Mouse (Mus musculus) midbrain, embryonic 16.5 days (tissue): ENCODE data around the gene Lamtor2. TPM values are rescaled to one million over a fixed set of nuclear protein-coding genes. Genes with fewer than 3 reads are reported as not detected.

Experiments
- ATAC-seq: fragments of 200-750 bp; cut with Nextera tagmentation; 2 replicates; pipeline ENCODE4 v1.8.0; 2017; ENCODE audit warnings: moderate TSS enrichment
- H3K27ac ChIP-seq: fragments of 300-500 bp; sonication (generic); 2 replicates; pipeline ENCODE4 v1.5.1; 2014; ENCODE audit warnings: mild to moderate bottlenecking, low read length, mixed read lengths
- H3K27me3 ChIP-seq: fragments of 300-500 bp; sonication (generic); 2 replicates; pipeline ENCODE4 v1.6.1; 2014; ENCODE audit warnings: low read depth, low read length, mixed read lengths; ENCODE audit not compliant: control insufficient read depth, insufficient read depth
- H3K36me3 ChIP-seq: fragments of 300-500 bp; sonication (generic); 2 replicates; pipeline ENCODE4 v1.6.1; 2014; ENCODE audit warnings: mild to moderate bottlenecking, low read length, moderate library complexity, mixed read lengths; ENCODE audit not compliant: control insufficient read depth, insufficient read depth
- H3K4me1 ChIP-seq: fragments of 300-500 bp; sonication (generic); 2 replicates; pipeline ENCODE4 v1.6.1; 2014; ENCODE audit warnings: mild to moderate bottlenecking, low read length, mixed read lengths; ENCODE audit not compliant: control insufficient read depth, insufficient read depth
- H3K4me2 ChIP-seq: fragments of 300-500 bp; sonication (generic); 2 replicates; pipeline ENCODE4 v1.6.1; 2014; ENCODE audit warnings: mild to moderate bottlenecking, low read length, mixed read lengths
- H3K4me3 ChIP-seq: fragments of 300-500 bp; sonication (generic); 2 replicates; pipeline ENCODE4 v1.5.1; 2014; ENCODE audit warnings: low read depth, mild to moderate bottlenecking, low read length, moderate library complexity, mixed read lengths
- H3K9ac ChIP-seq: fragments of 300-500 bp; sonication (generic); 2 replicates; pipeline ENCODE4 v1.6.1; 2014; ENCODE audit warnings: low read depth, low read length, mixed read lengths
- H3K9me3 ChIP-seq: fragments of 300-500 bp; sonication (generic); replicated peaks from 2 replicates; pipeline ENCODE4 v1.6.1; 2014; ENCODE audit warnings: mild to moderate bottlenecking, low read length, mixed read lengths; ENCODE audit not compliant: control insufficient read depth, poor library complexity, severe bottlenecking
- WGBS: fragments of 180-500 bp; shearing (Covaris S2); extraction: QIAGEN DNeasy Blood & Tissue Kit; methylation state at CpG from one replicate; pipeline ENCODE4 v1.1.7; 2014; 5-methylcytosine and 5-hydroxymethylcytosine counted together
- polyA plus RNA-seq: library from polyadenylated mRNA; unstranded; fragments of >200 nt; fragmentation: Nextera tagmentation; extraction: Ambion mirVana; gene quantifications from 2 replicates; pipeline ENCODE4 v1.2.1, GENCODE M21; 2015

Lamtor2 gene
- polyA plus RNA-seq, 1 experiment from 2014 or later = 193 TPM

DNA sequence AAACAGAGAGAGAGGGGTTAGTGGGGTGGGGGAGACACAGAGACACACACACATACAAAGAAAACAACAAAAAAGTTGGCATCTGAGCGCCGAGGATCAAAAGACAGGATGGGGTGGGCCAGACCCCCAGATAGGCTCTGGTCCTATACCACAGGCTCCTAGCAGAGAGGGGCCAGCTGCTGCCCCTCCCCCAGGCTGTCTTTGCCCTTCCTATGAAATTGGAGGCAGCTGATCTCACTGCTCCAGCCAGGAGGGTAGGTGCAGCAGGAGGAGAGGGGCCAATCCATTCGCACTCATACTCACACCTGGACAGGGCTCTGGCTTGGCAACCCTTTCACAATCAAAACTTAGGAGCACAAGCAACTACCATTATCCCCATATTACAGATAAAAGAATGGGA, 43.6 kb downstream of the Lamtor2 start:
- Histone ChIP-seq H3K4me1 (peaks cover 20% of the 10 kb centered on the region), H3K9me3 (no peaks in the 10 kb centered on the region), H3K4me3 (peak overlapping the region; percentile 39), H3K4me2 (peak overlapping the region; percentile 67), H3K27me3 (no peaks in the 10 kb centered on the region), H3K9ac (peak overlapping the region; percentile 66), H3K27ac (peak overlapping the region; percentile 91), H3K36me3 (no peaks in the 10 kb centered on the region)
- 78% methylated on average over 3 of the region's 3 CpGs for WGBS
- ATAC-seq = peak; percentile 21; the same call in 1 of the 2 replicates

GRCm38 (mm10) chr3:88505765-88506164, 47.1 kb downstream of the Lamtor2 start:
- peaks cover 21% of the 10 kb centered on the region for H3K4me1 ChIP-seq
- no peak overlapping the region for H3K27ac ChIP-seq
- H3K4me2 ChIP-seq = no peak overlapping the region
- no peak for ATAC-seq
- H3K36me3 ChIP-seq = no peaks in the 10 kb centered on the region
- no peak overlapping the region for H3K4me3 ChIP-seq
- no peaks in the 10 kb centered on the region for H3K9me3 ChIP-seq
- WGBS = 62% methylated on average over 7 of the region's 7 CpGs
- H3K27me3 ChIP-seq = no peaks in the 10 kb centered on the region
- H3K9ac ChIP-seq = no peak overlapping the region

GRCm38 (mm10) chr3:88505081-88505480, 47.8 kb downstream of the Lamtor2 start:
- Histone ChIP-seq H3K4me2 (no peak overlapping the region), H3K4me1 (peaks cover 18% of the 10 kb centered on the region), H3K27ac (no peak overlapping the region), H3K9ac (no peak overlapping the region), H3K9me3 (no peaks in the 10 kb centered on the region), H3K27me3 (no peaks in the 10 kb centered on the region), H3K36me3 (no peaks in the 10 kb centered on the region), H3K4me3 (no peak overlapping the region)
- WGBS = 70% methylated on average over 6 of the region's 6 CpGs
- ATAC-seq = no peak

GRCm38 (mm10) chr3:88503881-88504746, 48.8 kb downstream of the Lamtor2 start:
- Histone ChIP-seq H3K4me2 (no peak overlapping the region), H3K4me3 (no peak overlapping the region), H3K27ac (no peak overlapping the region), H3K9ac (no peak overlapping the region), H3K36me3 (no peaks in the 10 kb centered on the region), H3K9me3 (no peaks in the 10 kb centered on the region), H3K4me1 (peaks cover 11% of the 10 kb centered on the region), H3K27me3 (no peaks in the 10 kb centered on the region)
- ATAC-seq = no peak
- WGBS = 48% methylated on average over 8 of the region's 8 CpGs

DNA sequence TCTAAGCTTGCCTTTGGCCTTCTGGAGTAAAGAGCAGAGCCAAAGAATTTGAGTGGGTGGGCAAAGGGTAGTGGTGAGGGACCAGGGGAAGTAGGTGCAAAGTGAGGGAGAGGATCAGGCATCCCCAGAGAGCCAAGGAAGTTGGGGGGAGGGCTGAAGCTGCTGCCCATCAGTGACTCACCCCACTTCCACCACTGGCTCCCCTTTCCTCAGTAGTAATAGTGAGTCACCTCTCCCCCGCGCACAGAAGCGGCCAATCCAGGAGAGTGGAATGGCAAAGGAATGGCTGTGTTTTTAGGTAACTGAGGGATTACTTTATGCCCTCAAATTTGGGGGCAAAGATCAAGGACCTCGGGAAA, 49.4 kb downstream of the Lamtor2 start:
- peak overlapping the region; percentile 6; the same call in 1 of the 2 replicates for H3K27ac ChIP-seq
- H3K36me3 ChIP-seq = no peaks in the 10 kb centered on the region
- ATAC-seq = no peak; the same call in 1 of the 2 replicates
- 12% methylated on average over 4 of the region's 4 CpGs for WGBS
- peaks cover 11% of the 10 kb centered on the region for H3K4me1 ChIP-seq
- H3K27me3 ChIP-seq = no peaks in the 10 kb centered on the region
- H3K4me3 ChIP-seq = peak overlapping the region; percentile 57
- no peaks in the 10 kb centered on the region for H3K9me3 ChIP-seq
- H3K9ac ChIP-seq = no peak overlapping the region; the same call in 1 of the 2 replicates
- peak overlapping the region; percentile 71 for H3K4me2 ChIP-seq

DNA sequence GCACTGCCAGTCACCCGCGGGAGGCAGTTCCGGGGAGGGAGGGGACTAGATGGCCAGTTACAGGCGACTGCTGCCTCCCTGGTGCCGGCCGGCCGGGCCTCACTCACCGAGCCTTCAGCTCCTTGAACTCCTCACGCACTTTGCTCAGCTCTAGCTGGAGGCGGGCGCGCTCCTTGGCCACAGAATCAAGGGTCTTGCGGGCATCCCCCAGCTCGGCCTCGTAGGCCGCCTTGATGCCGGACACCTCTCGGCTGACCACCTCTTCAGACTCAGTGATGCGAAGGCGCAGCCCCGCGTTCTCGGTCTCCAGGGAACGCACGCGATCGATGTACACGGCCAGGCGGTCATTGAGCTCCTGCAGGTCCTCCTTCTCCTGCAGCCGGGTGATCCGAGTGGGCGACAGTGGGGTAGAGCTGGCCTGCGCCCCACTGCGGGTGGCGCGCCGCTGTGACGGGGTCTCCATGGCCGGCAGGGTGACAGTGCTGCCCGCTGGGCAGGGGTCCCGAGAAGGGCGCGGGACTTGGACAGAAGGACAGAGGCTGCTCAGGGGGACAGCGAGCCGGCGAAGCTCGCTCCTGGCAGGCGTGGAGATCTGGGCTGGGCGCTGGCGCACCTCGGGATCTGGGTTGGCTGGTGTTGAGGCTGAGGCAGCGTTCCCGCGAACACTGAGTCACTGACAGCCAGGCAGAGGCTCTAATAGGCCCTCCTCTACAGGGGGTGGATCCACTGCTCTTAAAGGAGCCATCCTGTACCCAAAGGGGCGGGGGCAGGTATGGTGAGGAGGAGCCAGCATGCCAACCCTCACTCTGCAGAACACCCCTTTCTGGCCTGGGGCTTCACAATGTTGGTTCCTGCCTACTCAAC, 50.0 kb downstream of the Lamtor2 start:
- Histone ChIP-seq H3K27me3 (no peaks in the 10 kb centered on the region), H3K4me3 (peak overlapping the region; percentile 57), H3K9me3 (no peaks in the 10 kb centered on the region), H3K4me2 (peak overlapping the region; percentile 71), H3K36me3 (no peaks in the 10 kb centered on the region), H3K4me1 (peaks cover 11% of the 10 kb centered on the region), H3K9ac (peak overlapping the region; percentile 76), H3K27ac (peak overlapping the region; percentile 40)
- under 1% methylated on average over 55 of the region's 55 CpGs for WGBS
- peak; percentile 94 for ATAC-seq

GRCm38 (mm10) chr3:88502031-88502571, 50.8 kb downstream of the Lamtor2 start:
- peak overlapping the region; percentile 57 for H3K4me3 ChIP-seq
- H3K4me2 ChIP-seq = peak overlapping the region; percentile 71
- no peak overlapping the region for H3K27ac ChIP-seq
- ATAC-seq = peak; percentile 15; the same call in 1 of the 2 replicates
- H3K9ac ChIP-seq = peak overlapping the region; percentile 76
- WGBS = 13% methylated on average over 11 of the region's 11 CpGs
- no peaks in the 10 kb centered on the region for H3K27me3 ChIP-seq
- H3K4me1 ChIP-seq = peaks cover 11% of the 10 kb centered on the region
- no peaks in the 10 kb centered on the region for H3K9me3 ChIP-seq
- H3K36me3 ChIP-seq = no peaks in the 10 kb centered on the region

DNA sequence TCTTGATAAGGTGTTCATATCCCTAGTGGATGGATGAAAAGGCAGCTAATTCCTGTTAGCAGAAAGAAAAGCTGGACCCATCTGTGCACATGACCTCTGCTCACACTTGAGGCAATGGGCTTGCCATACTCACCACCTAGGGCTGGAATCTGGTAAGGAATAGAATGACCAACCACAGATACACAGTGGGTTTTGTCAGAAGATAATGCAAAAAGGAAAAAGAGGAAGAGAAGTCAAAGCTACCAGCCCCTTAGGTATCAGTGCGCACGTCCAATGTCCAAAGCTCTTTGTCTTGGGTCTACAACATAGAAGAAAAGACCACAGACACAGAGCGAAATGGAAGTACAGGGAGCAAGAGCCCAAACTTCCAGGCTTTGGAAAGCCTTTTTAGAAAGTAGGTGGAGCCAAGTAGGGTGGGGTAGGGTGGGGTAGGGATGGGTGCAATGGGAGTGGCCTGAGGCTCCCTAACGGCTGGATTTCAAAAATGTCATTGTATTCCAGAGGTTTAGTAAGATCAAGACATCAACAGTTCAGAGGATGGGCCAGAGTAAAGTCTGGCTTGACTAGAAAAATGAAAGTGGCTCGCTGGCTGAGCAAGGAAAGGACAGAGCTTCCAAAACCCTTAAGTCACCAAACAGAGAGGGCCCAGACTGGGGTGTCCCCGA, 51.4 kb downstream of the Lamtor2 start:
- Histone ChIP-seq H3K27me3 (no peaks in the 10 kb centered on the region), H3K4me1 (peaks cover 11% of the 10 kb centered on the region), H3K4me3 (peak overlapping the region; percentile 57), H3K4me2 (peak overlapping the region; percentile 71), H3K9ac (peak overlapping the region; percentile 76), H3K27ac (no peak overlapping the region), H3K36me3 (no peaks in the 10 kb centered on the region), H3K9me3 (no peaks in the 10 kb centered on the region)
- ATAC-seq = no peak
- 52% methylated on average over 6 of the region's 6 CpGs for WGBS
